In the genomic region with DNA sequence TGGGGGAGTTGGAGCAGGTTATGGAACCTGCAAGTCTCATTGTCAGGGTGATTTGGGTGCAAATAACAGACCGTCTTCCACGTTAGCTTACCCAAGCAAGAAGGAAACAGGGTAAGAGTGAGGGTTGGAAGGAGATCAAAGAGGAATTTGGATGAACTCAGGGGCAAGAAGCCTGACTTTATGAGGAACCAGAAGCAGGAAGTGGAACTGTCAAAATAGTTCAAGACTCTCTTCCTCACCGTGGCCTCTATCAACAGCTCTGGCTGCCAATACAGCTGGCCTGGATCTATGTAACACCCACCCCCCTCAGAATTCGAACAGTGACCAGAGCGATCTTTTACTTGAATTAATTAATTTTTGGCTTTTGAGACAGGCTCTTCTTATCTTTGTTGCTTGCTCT, we compare ENCODE assay signal across 15 mouse cellular contexts. TPM values are rescaled to one million over a fixed set of nuclear protein-coding genes. Genes with fewer than 3 reads are reported as not detected.
A peak's percentile ranks its signal among the peaks of the same experiment; 100 is the strongest.
DNase-seq lines count a peak whose midpoint lies in the region; TF ChIP-seq lines count a peak whose summit lies in the region.
"Had no signal": no experiment of that assay in that cellular context is flagged by ENCODE, and none has a peak within 500 bp of the region (broad histone marks: within the 10 kb centered on the region; RNA-seq: fewer than 3 reads in every experiment).

No protein-coding gene starts in this region.

- peak; percentile 30 for DNase-seq in kidney, adult 2 months
- no peak for DNase-seq in kidney, adult 8-10 months
- no peak for DNase-seq in spleen, adult 2 months (ENCODE audit: low read depth in 1 of 2, low spot score in 2 of 2)
- no peak for DNase-seq in spleen, postnatal 14 days (ENCODE audit: low spot score in 2 of 2)
- peak; percentile 76 for DNase-seq in lung, postnatal 10 days
- peak; percentile 66 for DNase-seq in splenic B cell, adult 2 months (ENCODE audit: low read depth, low spot score)
- DNase-seq in yolk sac, embryonic 10.5 days (ENCODE audit: low spot score), result no peak
- DNase-seq in ovary, postnatal 36 days (ENCODE audit: low spot score), result no peak
- DNase-seq: cerebellum, postnatal 36 days; thymus, postnatal 14 days had no signal

- H3K27ac ChIP-seq in kidney, adult 2 months (ENCODE audit: insufficient read depth, low read depth, low read length), result no peak overlapping the region
- H3K27ac ChIP-seq in spleen, adult 2 months (ENCODE audit: insufficient read depth, low read length), result peak overlapping the region; percentile 70
- H3K27ac ChIP-seq: forebrain, embryonic 13.5 days; heart, embryonic 15.5 days; hindbrain, embryonic 14.5 days; kidney, embryonic 15.5 days; left cerebral cortex, adult 2 months had no signal

- no peaks in the 10 kb centered on the region for H3K36me3 ChIP-seq in kidney, adult 2 months (ENCODE audit: control insufficient read depth, insufficient read depth, low read length)
- H3K36me3 ChIP-seq in spleen, adult 2 months (ENCODE audit: control insufficient read depth, insufficient read depth, low read length), result no peaks in the 10 kb centered on the region
- H3K36me3 ChIP-seq in splenic B cell, adult 2 months (ENCODE audit: control insufficient read depth, insufficient read depth, low read length, poor library complexity, severe bottlenecking), result no peaks in the 10 kb centered on the region
- H3K36me3 ChIP-seq: heart, embryonic 15.5 days; kidney, embryonic 15.5 days had no signal

- H3K4me1 ChIP-seq in kidney, adult 2 months (ENCODE audit: control insufficient read depth, insufficient read depth, low read length), result no peaks in the 10 kb centered on the region
- H3K4me1 ChIP-seq in spleen, adult 2 months (ENCODE audit: control insufficient read depth, insufficient read depth, insufficient read length), result peaks cover 4% of the 10 kb centered on the region; the same call in 1 of the 2 replicates
- H3K4me1 ChIP-seq: forebrain, embryonic 13.5 days had no signal

- no peak overlapping the region for H3K4me3 ChIP-seq in kidney, adult 2 months (ENCODE audit: insufficient read depth, low read depth, low read length)
- H3K4me3 ChIP-seq in spleen, adult 2 months (ENCODE audit: extremely low read depth, insufficient read depth, insufficient read length), result no peak overlapping the region
- H3K4me3 ChIP-seq: forebrain, embryonic 13.5 days; heart, embryonic 15.5 days; kidney, embryonic 15.5 days; left cerebral cortex, adult 2 months had no signal

- TF ChIP-seq CTCF in kidney, adult 2 months (conservative IDR thresholded peaks at IDR 0.05; ENCODE audit: insufficient read depth, insufficient read length, low read depth, low read length), result no peak
- no peak for TF ChIP-seq CTCF in spleen, adult 2 months (IDR thresholded peaks at IDR 0.05; ENCODE audit: extremely low read depth, insufficient read depth, insufficient read length, insufficient replicate concordance)

- H3K27me3 ChIP-seq in kidney, adult 2 months (replicated peaks; ENCODE audit: control insufficient read depth, insufficient read depth, low read length), result no peaks in the 10 kb centered on the region
- H3K27me3 ChIP-seq in spleen, adult 2 months (ENCODE audit: control insufficient read depth, insufficient read depth, low read length), result no peaks in the 10 kb centered on the region
- no peaks in the 10 kb centered on the region for H3K27me3 ChIP-seq in splenic B cell, adult 2 months (ENCODE audit: control insufficient read depth, insufficient read depth, low read length, poor library complexity, severe bottlenecking)
- H3K27me3 ChIP-seq: forebrain, embryonic 13.5 days; heart, embryonic 15.5 days; kidney, embryonic 15.5 days had no signal

- no peak for TF ChIP-seq POLR2A in kidney, adult 2 months (IDR thresholded peaks at IDR 0.05; ENCODE audit: low read depth, low read length)
- TF ChIP-seq POLR2A in spleen, adult 2 months (IDR thresholded peaks at IDR 0.05; ENCODE audit: low read depth, low read length), result no peak

- WGBS in kidney, adult 2 months, result 51% methylated on average over 5 of the region's 5 CpGs
- 22% methylated on average over 5 of the region's 5 CpGs for WGBS in spleen, adult 2 months

RNA-seq across cellular contexts. Expression of gene Eya3, which starts 33.0 kb away (rescaled TPM):
- 19.0 and 21.6 TPM in 2 replicates for polyA plus RNA-seq in kidney, adult 2 months (2012; rRNA removed)
- polyA plus RNA-seq in spleen, adult 2 months (2012; rRNA removed), result 21.3 and 22.0 TPM in 2 replicates

RNA-seq across cellular contexts. Expression of gene Ptafr, which starts 41.9 kb away (rescaled TPM):
- 1.4 and 2.2 TPM in 2 replicates for polyA plus RNA-seq in kidney, adult 2 months (2012; rRNA removed)
- 10.5 and 10.6 TPM in 2 replicates for polyA plus RNA-seq in spleen, adult 2 months (2012; rRNA removed)

Comparison
In these comparisons a context has a peak if more than half of its experiments do, and no peak if none do; other contexts are left out.
1. DNase-seq: peak in kidney, adult 2 months (single experiment), lung, postnatal 10 days (single experiment) and splenic B cell, adult 2 months (single experiment); none in kidney, adult 8-10 months (0 of 2), spleen, adult 2 months (0 of 2), spleen, postnatal 14 days (0 of 2), yolk sac, embryonic 10.5 days (single experiment) and ovary, postnatal 36 days (single experiment).